Mouse (Mus musculus): ENCODE results near the gene 3110009E18Rik. TPM values are rescaled to one million over a fixed set of nuclear protein-coding genes. Genes with fewer than 3 reads are reported as not detected.

The 3110009E18Rik gene
- polyA plus RNA-seq, 1 experiment from 2014 or later = 20.7 TPM

GRCm38 (mm10) chr1:120190300-120190699, 69.3 kb downstream of the 3110009E18Rik start:
- H3K27ac ChIP-seq = no peak overlapping the region
- H3K9me3 ChIP-seq = peaks cover 4% of the 10 kb centered on the region; the same call in 1 of the 2 replicates
- 95% methylated on average over 2 of the region's 2 CpGs for WGBS
- no peak for ATAC-seq
- H3K4me3 ChIP-seq (replicated peaks) = no peak overlapping the region
- no peaks in the 10 kb centered on the region for H3K36me3 ChIP-seq
- H3K27me3 ChIP-seq = peaks cover 8% of the 10 kb centered on the region; the same call in 1 of the 2 replicates
- H3K9ac ChIP-seq (replicated peaks) = no peak overlapping the region
- peaks cover 16% of the 10 kb centered on the region for H3K4me1 ChIP-seq (replicated peaks)
- no peak overlapping the region for H3K4me2 ChIP-seq (replicated peaks)

DNA sequence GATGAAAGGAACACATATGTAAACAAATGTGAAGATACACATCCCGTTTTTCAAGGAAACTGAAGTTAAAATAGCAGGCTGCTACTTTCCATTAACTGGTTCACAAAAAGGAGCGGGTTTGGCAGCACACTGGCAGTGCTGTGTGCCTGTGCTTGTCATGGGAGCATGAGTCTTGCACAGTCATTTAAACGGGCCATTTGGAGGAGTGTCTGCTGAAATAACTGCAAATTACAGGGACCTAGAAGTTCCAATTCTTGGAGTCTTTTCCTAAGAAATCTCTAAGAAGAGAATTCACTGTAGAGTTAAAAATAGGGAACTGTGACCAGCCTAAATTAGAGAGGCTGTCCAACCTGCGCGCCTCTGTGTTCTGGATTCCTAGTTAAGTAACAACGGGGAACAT, 70.0 kb downstream of the 3110009E18Rik start:
- Histone ChIP-seq H3K9ac (replicated peaks) (no peak overlapping the region), H3K27ac (no peak overlapping the region), H3K9me3 (peaks cover 4% of the 10 kb centered on the region; the same call in 1 of the 2 replicates), H3K4me3 (replicated peaks) (no peak overlapping the region), H3K4me2 (replicated peaks) (no peak overlapping the region), H3K4me1 (replicated peaks) (peaks cover 15% of the 10 kb centered on the region), H3K27me3 (peaks cover 8% of the 10 kb centered on the region; the same call in 1 of the 2 replicates), H3K36me3 (no peaks in the 10 kb centered on the region)
- ATAC-seq = no peak
- WGBS = 91% methylated on average over 6 of the region's 6 CpGs

GRCm38 (mm10) chr1:120192321-120192720, 71.3 kb downstream of the 3110009E18Rik start:
- H3K4me2 ChIP-seq (replicated peaks) = no peak overlapping the region
- WGBS = 75% methylated on average over 6 of the region's 6 CpGs
- H3K9ac ChIP-seq (replicated peaks) = no peak overlapping the region
- H3K9me3 ChIP-seq = peaks cover 4% of the 10 kb centered on the region; the same call in 1 of the 2 replicates
- H3K27ac ChIP-seq = no peak overlapping the region
- ATAC-seq = no peak
- peaks cover 3% of the 10 kb centered on the region; the same call in 1 of the 2 replicates for H3K4me1 ChIP-seq (replicated peaks)
- H3K36me3 ChIP-seq = no peaks in the 10 kb centered on the region
- H3K4me3 ChIP-seq (replicated peaks) = no peak overlapping the region
- H3K27me3 ChIP-seq = peaks cover 8% of the 10 kb centered on the region; the same call in 1 of the 2 replicates

- WGBS = 92% methylated on average over 10 of the region's 10 CpGs
- H3K9ac ChIP-seq (replicated peaks) = no peak overlapping the region
- H3K4me3 ChIP-seq (replicated peaks) = no peak overlapping the region
- H3K4me2 ChIP-seq (replicated peaks) = no peak overlapping the region
- H3K27ac ChIP-seq = no peak overlapping the region
- peaks cover 4% of the 10 kb centered on the region; the same call in 1 of the 2 replicates for H3K9me3 ChIP-seq
- peaks cover 7% of the 10 kb centered on the region; the same call in 1 of the 2 replicates for H3K27me3 ChIP-seq
- H3K4me1 ChIP-seq (replicated peaks) = no peaks in the 10 kb centered on the region; the same call in 1 of the 2 replicates
- no peaks in the 10 kb centered on the region for H3K36me3 ChIP-seq
- ATAC-seq = no peak
Observed at GRCm38 (mm10) chr1:120193586-120193985, 72.6 kb downstream of the 3110009E18Rik start.

DNA sequence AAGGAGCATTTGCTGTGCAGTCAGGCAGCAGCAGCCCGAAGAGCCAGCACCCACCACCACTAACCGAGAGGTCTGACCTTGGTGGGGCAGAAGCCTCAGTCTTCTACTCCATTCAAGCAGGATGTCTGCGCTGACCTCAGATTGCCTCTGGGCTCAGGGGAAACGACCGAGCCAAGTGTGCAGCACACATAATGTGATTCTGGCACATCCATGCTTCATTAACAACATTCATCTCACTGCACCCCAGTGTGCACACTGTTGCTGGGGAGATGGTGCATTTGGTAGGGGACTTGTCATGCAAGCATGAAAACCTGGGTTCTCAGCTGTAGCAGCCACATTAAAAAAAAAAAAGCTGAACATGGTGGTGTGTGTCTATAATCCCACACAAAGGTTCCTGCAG, 75.0 kb downstream of the 3110009E18Rik start:
- no peak overlapping the region for H3K9ac ChIP-seq (replicated peaks)
- no peak overlapping the region for H3K4me2 ChIP-seq (replicated peaks)
- no peaks in the 10 kb centered on the region for H3K36me3 ChIP-seq
- ATAC-seq = no peak
- H3K4me3 ChIP-seq (replicated peaks) = no peak overlapping the region
- no peak overlapping the region for H3K27ac ChIP-seq
- WGBS = 49% methylated on average over 5 of the region's 5 CpGs
- peaks cover 4% of the 10 kb centered on the region; the same call in 1 of the 2 replicates for H3K9me3 ChIP-seq
- no peaks in the 10 kb centered on the region; the same call in 1 of the 2 replicates for H3K4me1 ChIP-seq (replicated peaks)
- peaks cover 8% of the 10 kb centered on the region; the same call in 1 of the 2 replicates for H3K27me3 ChIP-seq

DNA sequence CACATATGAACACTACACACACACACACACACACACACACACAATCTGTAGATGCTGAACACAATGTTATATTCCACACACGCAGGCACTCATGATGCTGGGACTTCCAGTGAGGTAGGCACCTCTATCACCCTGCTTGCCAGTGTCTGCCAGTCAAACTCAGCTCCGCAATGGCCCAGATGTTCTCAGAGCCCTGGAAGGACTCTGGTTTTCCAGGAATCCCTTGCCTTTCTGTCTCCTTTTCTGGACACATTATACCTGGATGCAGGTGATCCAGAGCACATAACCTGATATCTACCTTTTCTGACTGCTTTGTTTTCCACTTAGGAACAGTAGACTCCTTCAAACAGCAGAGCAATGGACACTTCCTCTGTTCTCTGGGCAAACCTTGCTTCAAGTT, 75.7 kb downstream of the 3110009E18Rik start:
- Histone ChIP-seq H3K27me3 (peaks cover 12% of the 10 kb centered on the region; the same call in 1 of the 2 replicates), H3K4me3 (replicated peaks) (no peak overlapping the region), H3K9ac (replicated peaks) (no peak overlapping the region), H3K9me3 (peaks cover under 1% of the 10 kb centered on the region; the same call in 1 of the 2 replicates), H3K36me3 (no peaks in the 10 kb centered on the region), H3K27ac (no peak overlapping the region), H3K4me2 (replicated peaks) (no peak overlapping the region), H3K4me1 (replicated peaks) (no peaks in the 10 kb centered on the region; the same call in 1 of the 2 replicates)
- WGBS = 85% methylated on average over 2 of the region's 2 CpGs
- 0 out of 2 replicates have a peak, but pooled peaks have one; percentile 5 for ATAC-seq

DNA sequence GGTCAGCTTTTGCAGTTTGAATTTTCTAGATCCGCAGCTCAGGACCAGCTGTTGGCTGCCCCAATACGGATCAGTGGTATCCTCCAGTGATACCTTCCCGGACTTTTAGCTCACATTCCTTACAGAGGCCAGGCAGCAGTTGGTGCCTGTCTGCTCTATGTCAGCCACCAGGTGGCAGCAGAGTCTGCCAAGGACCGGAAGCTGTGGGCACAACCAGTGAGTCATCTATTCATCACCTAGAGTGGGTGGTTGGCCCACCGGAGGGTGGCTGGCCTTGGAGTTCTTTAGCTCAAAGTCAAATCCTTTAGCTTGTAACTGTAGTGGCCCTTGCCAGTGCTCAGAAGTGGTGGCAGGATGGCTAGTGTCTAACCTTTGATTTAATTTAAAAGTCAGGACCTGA, 76.2 kb downstream of the 3110009E18Rik start:
- no peaks in the 10 kb centered on the region for H3K9me3 ChIP-seq
- ATAC-seq = peak; percentile 75
- H3K4me2 ChIP-seq (replicated peaks) = no peak overlapping the region
- H3K4me1 ChIP-seq (replicated peaks) = no peaks in the 10 kb centered on the region; the same call in 1 of the 2 replicates
- H3K9ac ChIP-seq (replicated peaks) = no peak overlapping the region
- 20% methylated on average over 5 of the region's 5 CpGs for WGBS
- peaks cover 12% of the 10 kb centered on the region; the same call in 1 of the 2 replicates for H3K27me3 ChIP-seq
- H3K27ac ChIP-seq = no peak overlapping the region
- no peak overlapping the region for H3K4me3 ChIP-seq (replicated peaks)
- H3K36me3 ChIP-seq = no peaks in the 10 kb centered on the region

DNA sequence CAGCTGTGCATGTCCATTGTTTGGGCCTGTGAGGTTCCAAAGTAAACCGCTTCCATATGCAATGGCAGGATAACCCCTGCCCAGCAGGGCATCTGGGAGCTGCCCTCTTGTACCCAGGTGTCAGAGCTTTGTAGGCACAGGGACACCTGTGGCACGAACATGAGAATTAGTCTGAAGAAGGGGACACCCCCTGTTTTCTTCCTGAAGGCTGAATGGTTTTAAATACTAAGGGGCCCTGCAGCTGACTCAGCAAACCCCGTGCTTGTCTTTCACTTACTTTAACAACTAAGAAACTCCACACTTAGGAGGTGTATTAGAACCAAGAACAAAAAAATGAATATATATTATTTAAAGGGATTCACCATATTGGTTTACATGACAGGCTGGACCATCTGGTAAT, 77.2 kb downstream of the 3110009E18Rik start:
- WGBS = 36% methylated on average over 3 of the region's 3 CpGs
- ATAC-seq = no peak
- Histone ChIP-seq H3K4me1 (replicated peaks) (no peaks in the 10 kb centered on the region; the same call in 1 of the 2 replicates), H3K9me3 (no peaks in the 10 kb centered on the region), H3K4me2 (replicated peaks) (no peak overlapping the region), H3K4me3 (replicated peaks) (no peak overlapping the region), H3K27me3 (peaks cover 7% of the 10 kb centered on the region; the same call in 1 of the 2 replicates), H3K9ac (replicated peaks) (no peak overlapping the region), H3K36me3 (no peaks in the 10 kb centered on the region), H3K27ac (no peak overlapping the region)

GRCm38 (mm10) chr1:120198942-120199341, 78.0 kb downstream of the 3110009E18Rik start:
- Histone ChIP-seq H3K9me3 (no peaks in the 10 kb centered on the region), H3K27ac (no peak overlapping the region), H3K4me3 (replicated peaks) (no peak overlapping the region), H3K36me3 (no peaks in the 10 kb centered on the region), H3K27me3 (peaks cover 7% of the 10 kb centered on the region; the same call in 1 of the 2 replicates), H3K9ac (replicated peaks) (no peak overlapping the region), H3K4me2 (replicated peaks) (no peak overlapping the region), H3K4me1 (replicated peaks) (no peaks in the 10 kb centered on the region; the same call in 1 of the 2 replicates)
- 84% methylated on average over 4 of the region's 4 CpGs for WGBS
- no peak for ATAC-seq

- no peak overlapping the region for H3K4me3 ChIP-seq (replicated peaks)
- no peaks in the 10 kb centered on the region for H3K36me3 ChIP-seq
- no peaks in the 10 kb centered on the region for H3K9me3 ChIP-seq
- no peak overlapping the region for H3K27ac ChIP-seq
- no peak for ATAC-seq
- peaks cover 7% of the 10 kb centered on the region; the same call in 1 of the 2 replicates for H3K27me3 ChIP-seq
- no peak overlapping the region for H3K9ac ChIP-seq (replicated peaks)
- no peak overlapping the region for H3K4me2 ChIP-seq (replicated peaks)
- 0 out of 2 replicates have a peak, but pooled peaks cover under 1% of the 10 kb centered on the region for H3K4me1 ChIP-seq (replicated peaks)
- 50% methylated on average over 3 of the region's 3 CpGs for whole genome bisulfite sequencing
Observed at GRCm38 (mm10) chr1:120202542-120202941, 81.6 kb downstream of the 3110009E18Rik start.

GRCm38 (mm10) chr1:120203836-120204235, 82.8 kb downstream of the 3110009E18Rik start:
- no peak overlapping the region for H3K27ac ChIP-seq
- H3K9ac ChIP-seq (replicated peaks) = no peak overlapping the region
- no peaks in the 10 kb centered on the region for H3K36me3 ChIP-seq
- peaks cover 7% of the 10 kb centered on the region; the same call in 1 of the 2 replicates for H3K27me3 ChIP-seq
- 90% methylated on average over 5 of the region's 5 CpGs for WGBS
- H3K4me1 ChIP-seq (replicated peaks) = 0 out of 2 replicates have a peak, but pooled peaks cover 6% of the 10 kb centered on the region
- ATAC-seq = no peak
- H3K4me2 ChIP-seq (replicated peaks) = no peak overlapping the region
- no peaks in the 10 kb centered on the region for H3K9me3 ChIP-seq
- no peak overlapping the region for H3K4me3 ChIP-seq (replicated peaks)

GRCm38 (mm10) chr1:120204834-120205233, 83.8 kb downstream of the 3110009E18Rik start:
- peaks cover 7% of the 10 kb centered on the region; the same call in 1 of the 2 replicates for H3K27me3 ChIP-seq
- no peak overlapping the region for H3K4me2 ChIP-seq (replicated peaks)
- H3K9me3 ChIP-seq = no peaks in the 10 kb centered on the region
- H3K36me3 ChIP-seq = no peaks in the 10 kb centered on the region
- no peak overlapping the region for H3K27ac ChIP-seq
- WGBS = 26% methylated on average over 1 of the region's 1 CpGs
- ATAC-seq = no peak
- H3K4me3 ChIP-seq (replicated peaks) = no peak overlapping the region
- 0 out of 2 replicates have a peak, but pooled peaks cover 6% of the 10 kb centered on the region for H3K4me1 ChIP-seq (replicated peaks)
- no peak overlapping the region for H3K9ac ChIP-seq (replicated peaks)

All from midbrain, embryonic 13.5 days (tissue).